Comparison of ENCODE assay signal across 8 mouse cellular contexts in genomic region chr3:107630682-107631522, GRCm38 (mm10). TPM values are rescaled to one million over a fixed set of nuclear protein-coding genes. Genes with fewer than 3 reads are reported as not detected.
DNase-seq lines count a peak whose midpoint lies in the region; ATAC-seq and TF ChIP-seq lines count a peak whose summit lies in the region.

Gm10961 (plus strand) TSS chr3:107631322.

- H3K4me3 ChIP-seq in heart, embryonic 10.5 days = peak within 1 kb of the TSS; percentile 99
- peak within 1 kb of the TSS; percentile 91 for H3K4me3 ChIP-seq in embryonic fibroblast, embryonic 13.5 days (ENCODE audit: insufficient read depth, low read length)
- H3K4me3 ChIP-seq in layer of hippocampus, adult 2 months = peak within 1 kb of the TSS; percentile 98
- peak within 1 kb of the TSS; percentile 86 for H3K4me3 ChIP-seq in lung, embryonic 15.5 days

- TF ChIP-seq CTCF in Patski (IDR thresholded peaks at IDR 0.05) = no peak
- TF ChIP-seq CTCF in embryonic fibroblast, embryonic 13.5 days (IDR thresholded peaks at IDR 0.05; ENCODE audit: borderline replicate concordance, insufficient read depth, low read length) = no peak
- TF ChIP-seq CTCF in layer of hippocampus, adult 2 months (conservative IDR thresholded peaks at IDR 0.05) = no peak

- peak; percentile 61 for ATAC-seq in Patski
- peak; percentile 3 to 35; a peak in 2 of 4 replicates for ATAC-seq in hematopoietic stem cell, adult 5-6 weeks (replicated peaks in 1 of 2; ENCODE audit: insufficient read depth in 1 of 2, low FRiP score in 2 of 2, low TSS enrichment in 1 of 2, low read depth in 1 of 2, poor library complexity in 2 of 2, severe bottlenecking in 2 of 2)
- peak; percentile 70 for ATAC-seq in lung, embryonic 15.5 days (ENCODE audit: borderline replicate concordance, extremely low read depth, low FRiP score, low TSS enrichment)

- H3K27me3 ChIP-seq in heart, embryonic 10.5 days (ENCODE audit: insufficient read depth, poor library complexity, severe bottlenecking) = no peaks in the 10 kb centered on the region
- no peaks in the 10 kb centered on the region for H3K27me3 ChIP-seq in Patski
- H3K27me3 ChIP-seq in lung, embryonic 15.5 days = no peaks in the 10 kb centered on the region

- peak within 1 kb of the TSS; percentile 99 for H3K27ac ChIP-seq in heart, embryonic 10.5 days
- peak within 1 kb of the TSS; percentile 74 for H3K27ac ChIP-seq in embryonic fibroblast, embryonic 13.5 days (ENCODE audit: insufficient read depth, low read length)
- peak within 1 kb of the TSS; percentile 94 for H3K27ac ChIP-seq in layer of hippocampus, adult 2 months
- H3K27ac ChIP-seq in lung, embryonic 15.5 days = peak within 1 kb of the TSS; percentile 86

- H3K9me3 ChIP-seq in heart, embryonic 10.5 days = no peaks in the 10 kb centered on the region
- no peaks in the 10 kb centered on the region for H3K9me3 ChIP-seq in lung, embryonic 15.5 days

- CTCF ChIA-PET in Patski (lab: Charles Lee) = interaction anchor here (0.7 to 1.5 kb wide), 4 partner anchors 11 to 233 kb away, joined by 3 to 5 read pairs (median 4); no protein-coding TSS in a partner anchor

- H3K9ac ChIP-seq in lung, embryonic 15.5 days = peak within 1 kb of the TSS; percentile 95

- WGBS in heart, embryonic 10.5 days = under 1% methylated on average over 48 of the region's 48 CpGs
- WGBS in lung, embryonic 15.5 days = under 1% methylated on average over 46 of the region's 48 CpGs

- DNase-seq in heart, embryonic 10.5 days (ENCODE audit: low spot score) = peak; percentile 76
- no peak for DNase-seq in heart, adult 9 months (ENCODE audit: low spot score in 2 of 2)
- peak; percentile 53 for DNase-seq in Patski (ENCODE audit: low read depth, low spot score)
- peak; percentile 32 to 47 for DNase-seq in layer of hippocampus, adult 2 months (ENCODE audit: low spot score in 2 of 2)
- DNase-seq in right cerebral cortex, postnatal 14 days = peak; percentile 23

- peak within 1 kb of the TSS; percentile 76 for H3K4me2 ChIP-seq in lung, embryonic 15.5 days

- H3K4me1 ChIP-seq in heart, embryonic 10.5 days = peaks cover 16% of the 10 kb centered on the region
- 0 out of 2 replicates have a peak, but pooled peaks cover 2% of the 10 kb centered on the region for H3K4me1 ChIP-seq in embryonic fibroblast, embryonic 13.5 days (ENCODE audit: control insufficient read depth, insufficient read depth, low read length)
- peaks cover 11% of the 10 kb centered on the region for H3K4me1 ChIP-seq in lung, embryonic 15.5 days

- peaks cover 31% of the 10 kb centered on the region for H3K36me3 ChIP-seq in heart, embryonic 10.5 days
- H3K36me3 ChIP-seq in lung, embryonic 15.5 days = peaks cover 25% of the 10 kb centered on the region

- no peak for TF ChIP-seq POLR2A in embryonic fibroblast, embryonic 13.5 days (IDR thresholded peaks at IDR 0.05; ENCODE audit: low read depth, low read length)

- in situ Hi-C loops in Patski (cut with MboI; ENCODE audit: low pct_unique_long_range_greater_than_20kb) = no loop called here

- POLR2A ChIA-PET in Patski (lab: Charles Lee) = interaction anchor here (1.0 to 1.4 kb wide), 3 partner anchors 8 to 63 kb away, joined by 3 to 4 read pairs (median 3); no protein-coding TSS in a partner anchor

RNA-seq across cellular contexts. Expression of gene Gm10961, which starts in this region (rescaled TPM):
- polyA plus RNA-seq in heart, embryonic 10.5 days (2016; fragmentation: Nextera tagmentation; extraction: Ambion mirVana) = not detected in 2 replicates
- not detected for polyA plus RNA-seq in Patski (2021)
- not detected in 2 replicates for polyA plus RNA-seq in embryonic fibroblast, embryonic 13.5 days (2011; ENCODE audit: insufficient read length, low read depth, missing spikeins)
- not detected in 2 replicates for total RNA-seq in hematopoietic stem cell, adult 5-6 weeks (2017)
- not detected for total RNA-seq in layer of hippocampus, adult 2 months (2021)
- not detected in 2 replicates for polyA plus RNA-seq in lung, embryonic 15.5 days (2015; fragmentation: Nextera tagmentation; extraction: Ambion mirVana)

Comparison
In these comparisons a context has a peak if more than half of its experiments do, and no peak if none do; other contexts are left out.
1. Peak in DNase-seq, H3K4me3 ChIP-seq and H3K27ac ChIP-seq in heart, embryonic 10.5 days; RNA of the gene not detected or under 1 TPM.
2. Peak in DNase-seq and ATAC-seq in Patski; RNA of the gene not detected or under 1 TPM.
3. Peak in ATAC-seq in hematopoietic stem cell, adult 5-6 weeks; RNA of the gene not detected or under 1 TPM.
4. Peak in DNase-seq, H3K4me3 ChIP-seq and H3K27ac ChIP-seq in layer of hippocampus, adult 2 months; RNA of the gene not detected or under 1 TPM.
5. Peak in ATAC-seq, H3K4me3 ChIP-seq, H3K27ac ChIP-seq, H3K9ac ChIP-seq and H3K4me2 ChIP-seq in lung, embryonic 15.5 days; RNA of the gene not detected or under 1 TPM.
6. ATAC-seq: peak in every context shown above with its lines; median percentile 70 in lung, embryonic 15.5 days; 61 in Patski; 19 in hematopoietic stem cell, adult 5-6 weeks.